Mouse (Mus musculus): Measurements from ENCODE around the gene Pck1. TPM values are rescaled to one million over a fixed set of nuclear protein-coding genes. Genes with fewer than 3 reads are reported as not detected.

Pck1 gene
- total RNA-seq, 2 experiments from 2014 or later: 0.41 to 3.3 TPM

DNA sequence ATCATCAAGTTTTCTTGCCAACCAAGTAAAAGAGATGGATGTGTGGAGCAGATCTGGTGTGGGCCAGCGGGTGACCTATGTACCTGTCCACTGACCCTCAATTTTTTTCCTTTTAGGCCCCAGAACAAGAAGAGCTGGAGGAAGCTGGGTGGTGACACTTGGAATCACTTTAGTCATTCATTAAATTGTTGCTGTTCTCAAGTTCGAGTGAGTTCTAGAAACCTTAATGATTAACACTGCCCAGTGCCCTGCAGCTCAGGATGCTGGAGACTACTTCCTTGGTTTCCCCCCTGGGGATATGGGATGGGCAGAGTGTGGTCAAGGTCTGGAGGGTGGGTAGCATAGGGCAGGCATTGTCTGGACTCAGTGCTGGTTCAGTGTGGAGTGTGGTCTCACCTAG is 23.7 kb upstream of the Pck1 start:
- no peak overlapping the region for H3K27ac ChIP-seq
- intact Hi-C loops (cut with DNase I): no loop called here
- no peak for DNase-seq
- no peak for TF ChIP-seq CTCF (IDR thresholded peaks at IDR 0.05)
- no peak overlapping the region for H3K4me3 ChIP-seq

DNA sequence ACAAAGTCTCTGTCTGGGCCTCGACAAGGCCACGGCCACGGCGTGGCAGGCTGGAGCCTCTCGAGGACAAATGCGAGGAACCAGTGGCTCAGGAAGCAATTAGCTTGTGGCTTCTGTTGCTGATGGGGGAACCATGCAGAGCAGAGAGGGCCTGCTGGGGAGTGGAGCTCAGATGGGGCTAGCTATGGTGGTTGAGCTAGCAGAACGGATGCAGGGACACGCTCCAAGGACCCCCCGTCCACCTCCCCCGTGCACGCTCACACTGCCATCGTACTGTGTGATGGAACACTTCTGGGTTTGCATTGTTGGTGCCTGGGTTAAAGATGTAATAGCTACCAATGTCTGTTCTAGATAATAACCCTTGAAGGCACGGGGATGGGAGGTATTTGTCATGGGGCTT is 20.6 kb upstream of the Pck1 start:
- Histone ChIP-seq H3K4me3 (no peak overlapping the region), H3K27ac (no peak overlapping the region)
- no peak for TF ChIP-seq CTCF (IDR thresholded peaks at IDR 0.05)
- DNase-seq: peak; percentile 14
- intact Hi-C loops (cut with DNase I): no loop called here

DNA sequence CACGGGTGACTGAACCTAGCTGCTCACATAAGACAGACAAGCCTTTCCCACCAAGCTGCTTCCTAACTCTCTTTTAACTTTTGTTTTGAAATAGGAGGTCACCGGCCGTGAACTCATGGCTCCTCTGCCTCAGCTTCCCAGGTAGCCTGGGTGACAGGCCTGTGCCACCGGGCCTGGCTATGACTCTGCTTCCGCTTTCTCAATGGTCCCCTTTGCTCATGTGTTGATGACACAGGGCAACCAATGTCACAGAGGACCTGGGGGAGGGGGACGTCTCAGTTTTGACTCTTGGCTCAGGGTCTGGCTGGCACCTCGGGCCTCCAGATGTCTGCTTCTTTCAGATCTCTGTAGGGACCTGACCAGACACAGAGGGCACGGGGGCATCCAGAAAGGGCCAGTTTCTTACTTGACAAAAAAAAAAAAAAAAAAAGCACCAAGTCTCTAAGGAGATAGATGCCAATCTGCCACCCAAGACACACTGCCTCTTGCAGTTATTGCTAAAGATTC is 20.0 kb upstream of the Pck1 start:
- peak; percentile 16 for DNase-seq
- Histone ChIP-seq H3K4me3 (no peak overlapping the region), H3K27ac (no peak overlapping the region)
- intact Hi-C loops (cut with DNase I): no loop called here
- no peak for TF ChIP-seq CTCF (IDR thresholded peaks at IDR 0.05)

- no peak overlapping the region for H3K4me3 ChIP-seq
- DNase-seq: no peak
- intact Hi-C loops (cut with DNase I): no loop called here
- TF ChIP-seq CTCF (IDR thresholded peaks at IDR 0.05): no peak
- H3K27ac ChIP-seq: no peak overlapping the region
Observed at GRCm38 (mm10) chr2:173134695-173135094, 18.2 kb upstream of the Pck1 start.

- intact Hi-C loops (cut with DNase I): no loop called here
- DNase-seq: no peak
- H3K4me3 ChIP-seq: no peak overlapping the region
- TF ChIP-seq CTCF (IDR thresholded peaks at IDR 0.05): no peak
- H3K27ac ChIP-seq: no peak overlapping the region
Observed at GRCm38 (mm10) chr2:173138323-173139239, 14.3 kb upstream of the Pck1 start.

GRCm38 (mm10) chr2:173143611-173144010 is 9.2 kb upstream of the Pck1 start:
- Histone ChIP-seq H3K4me3 (no peak overlapping the region), H3K27ac (no peak overlapping the region)
- intact Hi-C loops (cut with DNase I): no loop called here
- TF ChIP-seq CTCF (IDR thresholded peaks at IDR 0.05): no peak
- DNase-seq: no peak

- intact Hi-C loops (cut with DNase I): no loop called here
- DNase-seq: no peak
- no peak for TF ChIP-seq CTCF (IDR thresholded peaks at IDR 0.05)
- Histone ChIP-seq H3K27ac (no peak overlapping the region), H3K4me3 (no peak overlapping the region)
Observed at GRCm38 (mm10) chr2:173145808-173146207, 7.0 kb upstream of the Pck1 start.

DNA sequence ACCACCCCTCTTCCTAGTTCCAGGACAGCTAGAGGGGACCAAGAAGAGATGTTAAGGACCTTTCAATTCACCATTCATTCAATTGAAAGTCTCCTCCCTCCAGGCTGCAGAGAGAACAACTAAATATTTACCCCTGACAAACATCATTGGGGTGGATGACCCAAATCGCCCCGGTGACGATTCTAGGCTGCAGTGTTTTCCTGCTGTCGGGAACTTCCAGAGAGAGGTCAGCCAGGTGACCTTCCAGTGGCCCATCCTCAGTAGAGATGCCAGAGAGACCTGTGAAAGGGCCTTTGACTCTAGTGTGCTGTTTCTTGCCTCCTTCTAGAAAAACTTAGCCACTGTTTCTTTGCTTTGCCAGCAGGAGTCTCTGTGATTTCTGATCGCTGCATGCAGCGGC is 6.1 kb upstream of the Pck1 start:
- no peak for DNase-seq
- TF ChIP-seq CTCF (IDR thresholded peaks at IDR 0.05): no peak
- Histone ChIP-seq H3K27ac (no peak overlapping the region), H3K4me3 (no peak overlapping the region)
- intact Hi-C loops (cut with DNase I): no loop called here

GRCm38 (mm10) chr2:173148001-173148400 is 4.8 kb upstream of the Pck1 start:
- DNase-seq: no peak
- no peak overlapping the region for H3K27ac ChIP-seq
- intact Hi-C loops (cut with DNase I): no loop called here
- TF ChIP-seq CTCF (IDR thresholded peaks at IDR 0.05): no peak
- H3K4me3 ChIP-seq: no peak overlapping the region

DNA sequence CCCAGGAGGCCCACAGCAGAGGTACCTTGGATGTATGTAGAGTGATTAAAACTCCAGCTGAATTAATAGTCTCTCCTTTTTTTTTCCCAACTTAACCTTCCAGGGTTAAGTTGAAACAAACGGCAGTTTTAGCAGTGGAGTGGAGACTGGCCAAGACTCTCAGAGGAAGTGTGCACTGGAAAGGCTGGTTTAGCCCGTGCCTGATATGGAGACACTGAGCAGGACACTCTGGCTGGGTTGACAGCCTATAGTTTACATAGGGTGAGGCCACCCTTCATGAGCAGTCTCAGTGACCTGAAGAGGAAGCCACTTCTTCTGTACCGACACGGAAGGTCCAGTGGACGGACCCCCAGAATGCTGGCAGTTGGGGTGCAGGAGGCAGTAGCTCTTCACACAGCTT is 1.5 kb upstream of the Pck1 start:
- TF ChIP-seq CTCF (IDR thresholded peaks at IDR 0.05): no peak
- DNase-seq: no peak
- Histone ChIP-seq H3K4me3 (no peak overlapping the region), H3K27ac (no peak overlapping the region)
- intact Hi-C loops (cut with DNase I): no loop called here

GRCm38 (mm10) chr2:173151784-173152284 is 1.0 kb upstream of the Pck1 start:
- H3K4me3 ChIP-seq: no peak overlapping the region
- intact Hi-C loops (cut with DNase I): no loop called here
- H3K27ac ChIP-seq: no peak overlapping the region
- DNase-seq: peak; percentile 12
- TF ChIP-seq CTCF (IDR thresholded peaks at IDR 0.05): no peak

- H3K4me3 ChIP-seq: no peak overlapping the region
- TF ChIP-seq CTCF (IDR thresholded peaks at IDR 0.05): no peak
- peak; percentile 12 for DNase-seq
- intact Hi-C loops (cut with DNase I): no loop called here
- H3K27ac ChIP-seq: no peak overlapping the region
Observed at GRCm38 (mm10) chr2:173153266-173153665, 418 bp downstream of the Pck1 start.

GRCm38 (mm10) chr2:173154513-173154912 is 1.7 kb downstream of the Pck1 start:
- intact Hi-C loops (cut with DNase I): no loop called here
- DNase-seq: no peak
- Histone ChIP-seq H3K4me3 (no peak overlapping the region), H3K27ac (no peak overlapping the region)
- TF ChIP-seq CTCF (IDR thresholded peaks at IDR 0.05): no peak
